ENCODE assay signal across 15 mouse cellular contexts in genomic region chr4:115881183-115881582, GRCm38 (mm10). TPM values are rescaled to one million over a fixed set of nuclear protein-coding genes. Genes with fewer than 3 reads are reported as not detected.
DNase-seq lines count a peak whose midpoint lies in the region; ATAC-seq and TF ChIP-seq lines count a peak whose summit lies in the region.
"Had no signal": no experiment of that assay in that cellular context is flagged by ENCODE, and none has a peak within 500 bp of the region (broad histone marks: within the 10 kb centered on the region; RNA-seq: fewer than 3 reads in every experiment).

No protein-coding gene starts in this region.

- peak; percentile 66 to 69 for DNase-seq in cerebellum, postnatal 10 days
- DNase-seq in cerebellum, adult 2 months: no peak
- DNase-seq in layer of hippocampus, postnatal 10 days (ENCODE audit: low spot score in 2 of 2): peak; percentile 30 to 49
- DNase-seq in heart, embryonic 10.5 days (ENCODE audit: low spot score): no peak
- no peak for DNase-seq in kidney, postnatal 36 days
- no peak for DNase-seq in kidney, adult 9 months
- DNase-seq: adrenal gland, postnatal 14 days; kidney, postnatal 10 days; liver, embryonic 13.5 days had no signal

- peak; percentile 64; the same call in 1 of the 2 replicates for ATAC-seq in forebrain, embryonic 16.5 days
- peak; percentile 20; the same call in 1 of the 2 replicates for ATAC-seq in neural tube, embryonic 13.5 days (ENCODE audit: low read depth)

- H3K4me1 ChIP-seq in cerebellum, adult 2 months (ENCODE audit: control insufficient read depth, insufficient read depth, low read length): no peaks in the 10 kb centered on the region
- peaks cover 19% of the 10 kb centered on the region for H3K4me1 ChIP-seq in forebrain, embryonic 16.5 days (replicated peaks; ENCODE audit: control insufficient read depth, insufficient read depth, low read length)
- H3K4me1 ChIP-seq in neural tube, embryonic 13.5 days (replicated peaks): peaks cover 48% of the 10 kb centered on the region
- peaks cover 16% of the 10 kb centered on the region for H3K4me1 ChIP-seq in heart, embryonic 10.5 days

- no peak for TF ChIP-seq POLR2A in cerebellum, adult 2 months (IDR thresholded peaks at IDR 0.05; ENCODE audit: borderline replicate concordance, insufficient read depth, low read length)

- no peak overlapping the region for H3K4me2 ChIP-seq in forebrain, embryonic 16.5 days (ENCODE audit: low read length)
- H3K4me2 ChIP-seq in neural tube, embryonic 13.5 days: no peak overlapping the region
- H3K4me2 ChIP-seq: liver, embryonic 13.5 days had no signal

- 7% methylated on average over 1 of the region's 1 CpGs for WGBS in cerebellum, adult 2 months
- WGBS in forebrain, embryonic 16.5 days: 0% methylated on average over 1 of the region's 1 CpGs
- 6% methylated on average over 1 of the region's 1 CpGs for WGBS in neural tube, embryonic 13.5 days
- WGBS in heart, embryonic 10.5 days: 50% methylated on average over 1 of the region's 1 CpGs

- no peak for TF ChIP-seq CTCF in cerebellum, adult 2 months (IDR thresholded peaks at IDR 0.05; ENCODE audit: borderline replicate concordance, insufficient read depth, low read depth, low read length)

- H3K4me3 ChIP-seq in cerebellum, adult 2 months (replicated peaks; ENCODE audit: insufficient read depth, low read depth, low read length): no peak overlapping the region
- H3K4me3 ChIP-seq in forebrain, embryonic 16.5 days (replicated peaks; ENCODE audit: low read length): no peak overlapping the region
- H3K4me3 ChIP-seq in neural tube, embryonic 13.5 days: no peak overlapping the region
- no peak overlapping the region for H3K4me3 ChIP-seq in heart, embryonic 10.5 days
- H3K4me3 ChIP-seq: liver, embryonic 13.5 days had no signal

- no peaks in the 10 kb centered on the region for H3K27me3 ChIP-seq in cerebellum, adult 2 months (ENCODE audit: control insufficient read depth, insufficient read depth, low read length)
- H3K27me3 ChIP-seq in forebrain, embryonic 16.5 days (replicated peaks; ENCODE audit: control insufficient read depth, insufficient read depth, low read length): no peaks in the 10 kb centered on the region
- H3K27me3 ChIP-seq in neural tube, embryonic 13.5 days: peaks cover 7% of the 10 kb centered on the region; the same call in 1 of the 2 replicates
- peaks cover 55% of the 10 kb centered on the region for H3K27me3 ChIP-seq in heart, embryonic 10.5 days (ENCODE audit: insufficient read depth, poor library complexity, severe bottlenecking)

- no peaks in the 10 kb centered on the region for H3K36me3 ChIP-seq in forebrain, embryonic 16.5 days (ENCODE audit: control insufficient read depth, insufficient read depth)
- H3K36me3 ChIP-seq in neural tube, embryonic 13.5 days: 0 out of 2 replicates have a peak, but pooled peaks cover 4% of the 10 kb centered on the region
- peaks cover 8% of the 10 kb centered on the region; the same call in 1 of the 2 replicates for H3K36me3 ChIP-seq in heart, embryonic 10.5 days

- no peak overlapping the region for H3K9ac ChIP-seq in forebrain, embryonic 16.5 days (replicated peaks; ENCODE audit: low read depth, low read length)
- H3K9ac ChIP-seq in neural tube, embryonic 13.5 days: no peak overlapping the region
- H3K9ac ChIP-seq: liver, embryonic 13.5 days had no signal

- H3K27ac ChIP-seq in cerebellum, adult 2 months (ENCODE audit: insufficient read depth, low read length): no peak overlapping the region
- no peak overlapping the region for H3K27ac ChIP-seq in forebrain, embryonic 16.5 days (ENCODE audit: low read length)
- H3K27ac ChIP-seq in neural tube, embryonic 13.5 days (replicated peaks): no peak overlapping the region; the same call in 1 of the 2 replicates
- H3K27ac ChIP-seq in heart, embryonic 10.5 days: no peak overlapping the region
- H3K27ac ChIP-seq: liver, embryonic 13.5 days had no signal

- no peaks in the 10 kb centered on the region for H3K9me3 ChIP-seq in forebrain, embryonic 16.5 days (ENCODE audit: control insufficient read depth, low read length)
- H3K9me3 ChIP-seq in neural tube, embryonic 13.5 days: no peaks in the 10 kb centered on the region
- H3K9me3 ChIP-seq in heart, embryonic 10.5 days: no peaks in the 10 kb centered on the region
- H3K9me3 ChIP-seq: G1E; liver, embryonic 13.5 days had no signal

RNA-seq across cellular contexts. Expression of gene Kncn, which starts 3.0 kb away (rescaled TPM):
- 0.08 and 0.14 TPM in 2 replicates for polyA plus RNA-seq in cerebellum, adult 2 months (2012; rRNA removed)
- 0.18 TPM in 1 of 2 replicates, not detected in the other for polyA plus RNA-seq in forebrain, embryonic 16.5 days (2015; fragmentation: Nextera tagmentation; extraction: Ambion mirVana)
- under 1 TPM in 1 of 2 experiments, not detected in 1; 0.25 TPM for total RNA-seq in layer of hippocampus, postnatal 10 days (2021)
- polyA plus RNA-seq in neural tube, embryonic 13.5 days (2015; fragmentation: Nextera tagmentation; extraction: Ambion mirVana): 0.30 and 0.42 TPM in 2 replicates
- polyA plus RNA-seq in heart, embryonic 10.5 days (2016; fragmentation: Nextera tagmentation; extraction: Ambion mirVana): not detected in 2 replicates
- total RNA-seq: adrenal gland, postnatal 14 days; common myeloid progenitor, adult 5-6 weeks; G1E had no signal
- polyA plus RNA-seq: G1E; heart, embryonic 16.5 days; liver, embryonic 13.5 days; urinary bladder, adult 2 months had no signal

RNA-seq across cellular contexts. Expression of gene 6430628N08Rik, which starts 9.3 kb away (rescaled TPM):
- 0.08 and 0.23 TPM in 2 replicates for polyA plus RNA-seq in cerebellum, adult 2 months (2012; rRNA removed)
- 0.15 and 0.47 TPM in 2 replicates for polyA plus RNA-seq in forebrain, embryonic 16.5 days (2015; fragmentation: Nextera tagmentation; extraction: Ambion mirVana)
- total RNA-seq in layer of hippocampus, postnatal 10 days (2021): not detected
- 1.2 and 4.1 TPM in 2 replicates for polyA plus RNA-seq in neural tube, embryonic 13.5 days (2015; fragmentation: Nextera tagmentation; extraction: Ambion mirVana)
- not detected in 2 replicates for polyA plus RNA-seq in heart, embryonic 10.5 days (2016; fragmentation: Nextera tagmentation; extraction: Ambion mirVana)
- total RNA-seq: adrenal gland, postnatal 14 days; common myeloid progenitor, adult 5-6 weeks; G1E had no signal
- polyA plus RNA-seq: G1E; heart, embryonic 16.5 days; liver, embryonic 13.5 days; urinary bladder, adult 2 months had no signal

RNA-seq across cellular contexts. Expression of gene Mknk1, which starts 42.2 kb away (rescaled TPM):
- polyA plus RNA-seq in cerebellum, adult 2 months (2012; rRNA removed): 58.3 and 60.0 TPM in 2 replicates
- polyA plus RNA-seq in forebrain, embryonic 16.5 days (2015; fragmentation: Nextera tagmentation; extraction: Ambion mirVana): 25.4 and 27.9 TPM in 2 replicates
- total RNA-seq in layer of hippocampus, postnatal 10 days (2021): 10 to 100 TPM; 40.8 to 43.3 TPM
- polyA plus RNA-seq in neural tube, embryonic 13.5 days (2015; fragmentation: Nextera tagmentation; extraction: Ambion mirVana): 24.3 and 28.7 TPM in 2 replicates
- polyA plus RNA-seq in heart, embryonic 10.5 days (2016; fragmentation: Nextera tagmentation; extraction: Ambion mirVana): 22.7 and 23.0 TPM in 2 replicates

RNA-seq across cellular contexts. Expression of gene Mob3c, which starts 53.3 kb away (rescaled TPM):
- 9.4 and 11.1 TPM in 2 replicates for polyA plus RNA-seq in cerebellum, adult 2 months (2012; rRNA removed)
- polyA plus RNA-seq in forebrain, embryonic 16.5 days (2015; fragmentation: Nextera tagmentation; extraction: Ambion mirVana): 4.6 and 6.0 TPM in 2 replicates
- 1 to 10 TPM; 4.5 to 4.6 TPM for total RNA-seq in layer of hippocampus, postnatal 10 days (2021)
- 4.3 and 6.2 TPM in 2 replicates for polyA plus RNA-seq in neural tube, embryonic 13.5 days (2015; fragmentation: Nextera tagmentation; extraction: Ambion mirVana)
- polyA plus RNA-seq in heart, embryonic 10.5 days (2016; fragmentation: Nextera tagmentation; extraction: Ambion mirVana): 5.9 and 9.8 TPM in 2 replicates

RNA-seq across cellular contexts. Expression of gene Dmbx1, which starts 58.5 kb away (rescaled TPM):
- 1.3 TPM in 2 replicates for polyA plus RNA-seq in cerebellum, adult 2 months (2012; rRNA removed)
- polyA plus RNA-seq in forebrain, embryonic 16.5 days (2015; fragmentation: Nextera tagmentation; extraction: Ambion mirVana): 0.10 TPM in 1 of 2 replicates, not detected in the other
- under 1 TPM; 0.18 to 0.34 TPM for total RNA-seq in layer of hippocampus, postnatal 10 days (2021)
- polyA plus RNA-seq in neural tube, embryonic 13.5 days (2015; fragmentation: Nextera tagmentation; extraction: Ambion mirVana): 1.6 and 2.0 TPM in 2 replicates
- not detected in 2 replicates for polyA plus RNA-seq in heart, embryonic 10.5 days (2016; fragmentation: Nextera tagmentation; extraction: Ambion mirVana)
- total RNA-seq: adrenal gland, postnatal 14 days; common myeloid progenitor, adult 5-6 weeks had no signal
- polyA plus RNA-seq: G1E; heart, embryonic 16.5 days; liver, embryonic 13.5 days; urinary bladder, adult 2 months had no signal

Comparison
In these comparisons a context has a peak if more than half of its experiments do, and no peak if none do; other contexts are left out.
1. DNase-seq: peak in cerebellum, postnatal 10 days (2 of 2) and layer of hippocampus, postnatal 10 days (2 of 2); none in cerebellum, adult 2 months (0 of 2), heart, embryonic 10.5 days (single experiment), kidney, postnatal 36 days (0 of 2) and kidney, adult 9 months (single experiment).